Mouse (Mus musculus): ENCODE results near the gene Pip4k2a. TPM values are rescaled to one million over a fixed set of nuclear protein-coding genes. Genes with fewer than 3 reads are reported as not detected.

Pip4k2a gene
- polyA plus RNA-seq, 1 experiment: not detected

DNA sequence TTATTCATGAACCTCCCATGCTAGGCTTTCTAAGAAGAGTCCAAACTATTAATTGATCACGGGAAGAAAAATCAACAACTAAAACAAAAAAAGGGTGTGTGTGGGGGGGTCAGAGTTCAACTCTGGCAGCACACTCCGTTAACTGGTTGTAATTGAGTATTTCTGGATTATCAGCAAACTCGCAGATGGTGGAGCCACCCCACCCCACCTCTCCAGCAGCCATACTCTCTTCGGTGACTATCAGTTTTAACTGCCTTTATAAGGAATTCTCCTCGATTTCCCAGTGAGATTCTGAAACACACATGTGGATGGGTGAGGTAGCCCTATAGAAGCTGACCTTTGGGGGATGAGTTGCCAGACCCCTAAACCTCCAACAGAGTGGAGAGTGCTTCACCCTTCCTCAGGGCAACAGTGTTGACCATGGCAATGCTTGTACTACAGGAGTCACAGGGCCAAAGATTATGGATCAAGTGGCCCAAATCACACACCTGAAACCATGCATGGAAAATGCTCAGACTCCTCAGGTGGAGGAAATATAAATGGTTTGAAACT lies 136.2 kb downstream of the Pip4k2a start:
- Histone ChIP-seq H3K27ac (ENCODE audit: insufficient read depth, low read depth, low read length) (no peak overlapping the region), H3K4me3 (ENCODE audit: insufficient read depth, low read depth, low read length) (no peak overlapping the region), H3K4me1 (ENCODE audit: control insufficient read depth, insufficient read depth, low read length) (no peaks in the 10 kb centered on the region)
- TF ChIP-seq POLR2A (IDR thresholded peaks at IDR 0.05; ENCODE audit: insufficient read depth, low read depth, low read length): no peak
- no peak for TF ChIP-seq CTCF (IDR thresholded peaks at IDR 0.05; ENCODE audit: insufficient read depth, low read depth, low read length)
- WGBS: 86% methylated on average over 5 of the region's 5 CpGs

DNA sequence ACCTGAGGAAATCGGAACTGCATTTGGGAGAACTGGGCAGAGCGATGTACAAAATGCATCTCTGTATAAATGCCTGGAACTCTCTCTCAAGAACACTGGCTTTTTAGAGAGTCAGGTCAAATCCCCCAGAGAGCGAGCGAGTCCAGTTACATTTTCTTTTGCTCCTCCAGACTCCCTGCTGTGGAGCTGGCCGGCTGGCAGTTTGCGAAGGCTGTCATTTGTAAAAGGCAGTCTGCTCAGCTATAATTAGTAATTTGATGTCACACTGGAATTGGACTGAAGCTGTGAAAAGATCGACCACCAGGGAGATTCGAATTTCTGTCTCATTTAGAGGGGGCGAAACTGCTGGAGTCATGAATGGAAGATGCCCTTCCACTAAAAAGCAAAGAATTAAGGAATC lies 137.2 kb downstream of the Pip4k2a start:
- TF ChIP-seq CTCF (IDR thresholded peaks at IDR 0.05; ENCODE audit: insufficient read depth, low read depth, low read length) (no peak), POLR2A (IDR thresholded peaks at IDR 0.05; ENCODE audit: insufficient read depth, low read depth, low read length) (no peak)
- no peak overlapping the region for H3K4me3 ChIP-seq (ENCODE audit: insufficient read depth, low read depth, low read length)
- H3K4me1 ChIP-seq (ENCODE audit: control insufficient read depth, insufficient read depth, low read length): no peaks in the 10 kb centered on the region
- WGBS: 45% methylated on average over 9 of the region's 9 CpGs
- no peak overlapping the region for H3K27ac ChIP-seq (ENCODE audit: insufficient read depth, low read depth, low read length)

DNA sequence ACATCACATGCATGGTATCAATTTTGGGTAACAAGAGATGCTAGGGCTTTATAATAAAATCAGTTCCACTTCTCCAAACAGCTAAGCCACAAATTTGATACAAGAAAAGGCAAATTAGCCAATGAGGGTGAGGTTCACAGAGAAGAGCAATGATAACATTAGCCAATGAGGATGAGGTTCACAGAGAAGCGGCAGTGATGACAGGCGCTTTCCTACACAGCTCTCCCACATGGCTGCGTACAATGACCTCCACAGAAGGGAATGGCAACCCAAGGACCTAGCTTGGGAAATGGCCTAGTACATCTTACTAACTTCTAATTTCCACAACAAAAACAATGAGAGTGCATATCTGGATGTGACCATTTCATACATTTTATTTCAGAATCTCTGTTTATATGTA lies 140.0 kb downstream of the Pip4k2a start:
- H3K4me3 ChIP-seq (ENCODE audit: insufficient read depth, low read depth, low read length): no peak overlapping the region
- WGBS: over 99% methylated on average over 3 of the region's 3 CpGs
- no peaks in the 10 kb centered on the region for H3K4me1 ChIP-seq (ENCODE audit: control insufficient read depth, insufficient read depth, low read length)
- no peak overlapping the region for H3K27ac ChIP-seq (ENCODE audit: insufficient read depth, low read depth, low read length)
- no peak for TF ChIP-seq CTCF (IDR thresholded peaks at IDR 0.05; ENCODE audit: insufficient read depth, low read depth, low read length)
- no peak for TF ChIP-seq POLR2A (IDR thresholded peaks at IDR 0.05; ENCODE audit: insufficient read depth, low read depth, low read length)

DNA sequence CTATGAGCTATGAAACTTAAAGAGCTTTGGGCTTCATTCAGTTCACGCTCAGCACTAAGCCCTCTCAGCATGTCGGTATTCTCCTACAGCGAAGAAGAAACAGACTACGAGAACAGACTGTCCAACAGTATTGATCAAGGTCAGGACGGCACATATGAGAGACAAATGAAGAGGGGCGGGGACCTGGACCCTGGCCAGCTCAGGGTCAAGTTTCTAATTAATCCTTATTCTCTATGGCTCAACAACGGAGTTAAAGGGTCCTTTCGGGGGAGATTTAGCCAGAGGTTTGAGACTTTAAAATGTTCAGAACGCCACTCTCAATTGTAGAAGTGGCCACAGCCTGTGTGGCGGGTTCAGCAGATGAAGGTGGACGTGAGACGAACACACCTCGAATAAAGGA lies 141.5 kb downstream of the Pip4k2a start:
- Histone ChIP-seq H3K4me3 (ENCODE audit: insufficient read depth, low read depth, low read length) (no peak overlapping the region), H3K27ac (ENCODE audit: insufficient read depth, low read depth, low read length) (no peak overlapping the region), H3K4me1 (ENCODE audit: control insufficient read depth, insufficient read depth, low read length) (no peaks in the 10 kb centered on the region)
- WGBS: 75% methylated on average over 13 of the region's 13 CpGs
- TF ChIP-seq CTCF (IDR thresholded peaks at IDR 0.05; ENCODE audit: insufficient read depth, low read depth, low read length) (no peak), POLR2A (IDR thresholded peaks at IDR 0.05; ENCODE audit: insufficient read depth, low read depth, low read length) (no peak)

DNA sequence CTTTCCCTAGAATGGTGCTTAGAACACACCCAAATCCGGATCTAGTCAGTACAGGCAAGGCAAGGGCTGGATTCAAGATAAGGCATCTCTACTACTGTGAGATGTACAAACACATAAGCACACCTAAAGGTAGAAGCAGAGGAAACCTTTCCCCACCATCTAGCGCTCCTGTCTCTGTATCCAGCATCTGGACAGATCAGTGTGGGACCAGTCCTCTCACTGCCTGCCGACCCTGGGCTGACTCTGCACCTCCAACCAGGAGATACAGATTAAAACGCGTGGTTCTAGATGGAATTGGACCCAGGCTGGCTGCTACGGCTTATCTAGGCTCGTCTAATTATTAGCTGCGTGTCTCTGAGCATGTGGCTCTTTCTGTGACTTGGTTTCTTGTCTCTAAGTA lies 142.7 kb downstream of the Pip4k2a start:
- H3K27ac ChIP-seq (ENCODE audit: insufficient read depth, low read depth, low read length): no peak overlapping the region
- H3K4me3 ChIP-seq (ENCODE audit: insufficient read depth, low read depth, low read length): no peak overlapping the region
- H3K4me1 ChIP-seq (ENCODE audit: control insufficient read depth, insufficient read depth, low read length): no peaks in the 10 kb centered on the region
- WGBS: 73% methylated on average over 8 of the region's 8 CpGs
- TF ChIP-seq CTCF (IDR thresholded peaks at IDR 0.05; ENCODE audit: insufficient read depth, low read depth, low read length) (no peak), POLR2A (IDR thresholded peaks at IDR 0.05; ENCODE audit: insufficient read depth, low read depth, low read length) (no peak)

DNA sequence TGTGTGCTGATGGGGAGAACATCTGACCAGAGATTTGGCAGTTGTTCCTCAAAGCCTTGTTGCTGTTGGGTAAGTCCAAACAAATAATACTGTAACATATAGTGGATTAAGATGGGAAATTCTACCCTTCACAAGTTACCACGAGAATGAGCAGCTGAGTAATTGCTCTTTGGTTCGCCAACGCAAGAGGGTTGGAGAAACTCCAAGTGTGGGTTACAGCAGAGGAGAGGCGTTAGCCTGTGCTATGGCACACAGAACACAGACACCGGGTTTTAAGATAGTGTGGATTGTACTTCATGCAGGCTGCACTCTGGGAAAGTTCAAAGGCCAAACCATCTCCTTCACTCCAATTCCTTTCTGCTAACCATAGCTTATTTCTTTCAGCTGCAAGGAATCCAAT lies 144.6 kb downstream of the Pip4k2a start:
- 50% methylated on average over 5 of the region's 5 CpGs for WGBS
- TF ChIP-seq CTCF (IDR thresholded peaks at IDR 0.05; ENCODE audit: insufficient read depth, low read depth, low read length) (no peak), POLR2A (IDR thresholded peaks at IDR 0.05; ENCODE audit: insufficient read depth, low read depth, low read length) (no peak)
- H3K4me1 ChIP-seq (ENCODE audit: control insufficient read depth, insufficient read depth, low read length): no peaks in the 10 kb centered on the region
- no peak overlapping the region for H3K27ac ChIP-seq (ENCODE audit: insufficient read depth, low read depth, low read length)
- H3K4me3 ChIP-seq (ENCODE audit: insufficient read depth, low read depth, low read length): no peak overlapping the region

DNA sequence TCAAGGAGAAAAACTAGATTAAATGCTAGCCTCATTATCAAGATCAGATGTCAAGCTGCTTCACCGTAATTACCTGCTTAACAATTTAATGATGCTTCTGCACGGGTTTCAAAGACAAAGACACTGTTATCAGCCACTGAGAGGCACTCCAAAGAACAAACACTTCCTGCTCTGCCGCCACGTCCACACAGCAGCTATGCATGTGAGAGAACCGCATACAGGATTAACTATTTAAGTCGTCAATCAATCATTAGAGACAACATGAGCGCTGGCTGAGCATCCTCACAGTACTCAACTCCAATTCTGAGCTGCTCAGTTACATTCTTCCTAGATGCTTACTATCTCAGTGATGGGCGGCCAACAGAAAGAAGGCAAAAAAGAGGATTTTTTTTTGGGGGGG lies 147.3 kb downstream of the Pip4k2a start:
- TF ChIP-seq POLR2A (IDR thresholded peaks at IDR 0.05; ENCODE audit: insufficient read depth, low read depth, low read length) (no peak), CTCF (IDR thresholded peaks at IDR 0.05; ENCODE audit: insufficient read depth, low read depth, low read length) (no peak)
- Histone ChIP-seq H3K4me3 (ENCODE audit: insufficient read depth, low read depth, low read length) (no peak overlapping the region), H3K4me1 (ENCODE audit: control insufficient read depth, insufficient read depth, low read length) (no peaks in the 10 kb centered on the region), H3K27ac (ENCODE audit: insufficient read depth, low read depth, low read length) (no peak overlapping the region)
- WGBS: 55% methylated on average over 8 of the region's 8 CpGs

DNA sequence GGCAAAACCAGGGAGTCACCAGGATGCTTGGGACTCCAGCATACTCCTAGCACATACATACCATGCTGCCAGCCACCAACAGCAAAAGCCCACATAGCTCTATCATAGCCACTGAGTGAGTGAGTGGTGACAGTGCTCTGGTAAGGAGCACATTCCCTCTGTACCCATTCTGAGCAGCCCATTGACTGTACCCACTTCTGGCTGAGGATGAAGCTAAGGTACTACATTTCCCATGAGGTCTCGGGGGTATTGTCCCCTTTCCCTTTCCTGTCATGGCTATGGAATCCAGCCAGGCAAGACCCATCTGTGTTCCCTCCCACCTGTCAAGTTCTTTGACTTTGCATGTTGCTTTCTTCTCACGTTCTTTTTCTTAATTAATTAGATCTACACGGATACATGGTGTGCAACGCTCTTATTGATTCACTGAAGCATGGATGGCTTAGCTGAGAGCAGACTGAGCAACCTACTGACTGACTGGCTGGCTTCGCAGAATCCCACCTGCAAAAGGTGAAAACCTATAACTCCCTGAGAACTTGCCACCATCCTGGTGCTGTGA lies 149.8 kb downstream of the Pip4k2a start:
- Histone ChIP-seq H3K27ac (ENCODE audit: insufficient read depth, low read depth, low read length) (no peak overlapping the region), H3K4me1 (ENCODE audit: control insufficient read depth, insufficient read depth, low read length) (no peaks in the 10 kb centered on the region), H3K4me3 (ENCODE audit: insufficient read depth, low read depth, low read length) (no peak overlapping the region)
- TF ChIP-seq CTCF (IDR thresholded peaks at IDR 0.05; ENCODE audit: insufficient read depth, low read depth, low read length) (no peak), POLR2A (IDR thresholded peaks at IDR 0.05; ENCODE audit: insufficient read depth, low read depth, low read length) (no peak)
- 67% methylated on average over 5 of the region's 5 CpGs for WGBS

DNA sequence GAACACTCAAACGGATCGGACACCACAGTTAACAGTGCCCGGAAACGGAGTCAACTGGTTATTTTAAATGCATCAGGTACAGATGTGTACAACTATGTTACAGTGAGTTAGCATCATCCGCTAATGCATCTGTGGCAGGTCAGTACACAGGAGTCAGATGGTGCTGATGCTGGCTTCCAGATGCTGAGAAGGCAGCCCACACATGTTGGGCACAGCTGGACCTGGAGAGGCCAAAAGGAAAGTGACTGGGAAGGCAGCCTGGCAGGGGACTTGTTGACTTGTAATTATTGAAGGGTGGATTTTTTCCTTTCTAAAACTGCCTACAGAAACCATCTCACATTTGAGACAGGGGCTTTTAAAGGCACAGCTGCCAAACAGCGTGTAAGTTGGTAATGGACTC lies 155.4 kb downstream of the Pip4k2a start:
- H3K27ac ChIP-seq (ENCODE audit: insufficient read depth, low read depth, low read length): no peak overlapping the region
- TF ChIP-seq CTCF (IDR thresholded peaks at IDR 0.05; ENCODE audit: insufficient read depth, low read depth, low read length): no peak
- TF ChIP-seq POLR2A (IDR thresholded peaks at IDR 0.05; ENCODE audit: insufficient read depth, low read depth, low read length): no peak
- 94% methylated on average over 6 of the region's 6 CpGs for WGBS
- H3K4me3 ChIP-seq (ENCODE audit: insufficient read depth, low read depth, low read length): no peak overlapping the region
- no peaks in the 10 kb centered on the region for H3K4me1 ChIP-seq (ENCODE audit: control insufficient read depth, insufficient read depth, low read length)
